Mouse (Mus musculus) lung, postnatal 25 days (tissue): ENCODE measurements around the gene Opn4.
A peak's percentile ranks its signal among the peaks of the same experiment; 100 is the strongest.

Experiments used
- DNase-seq: peaks from one replicate; pipeline ENCODE4 v3.0.0; 2022; ENCODE audit warnings: low spot score

Gene Opn4

DNA sequence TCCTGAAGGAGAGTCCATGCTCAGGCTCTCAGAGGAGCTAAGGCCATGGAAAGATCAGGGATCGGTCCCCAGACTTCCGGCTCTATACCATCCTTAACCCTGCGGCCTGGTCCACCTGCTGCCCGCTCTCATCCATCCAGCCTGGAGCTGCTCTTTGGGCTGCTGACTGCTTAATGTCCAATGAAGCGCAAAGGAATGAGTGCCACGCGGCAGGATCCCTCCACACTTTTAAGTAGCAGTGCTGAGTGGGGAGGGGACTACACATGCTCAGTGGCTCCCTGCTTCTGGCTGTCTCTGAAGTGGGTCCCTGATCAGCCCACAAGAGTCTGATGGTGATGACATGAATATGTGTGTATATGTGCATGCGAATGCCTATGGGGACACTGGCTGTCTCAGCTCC lies at the start of gene Opn4:
Opn4 (minus strand) TSS at position 202 of the 400 bp plus-strand sequence.
- DNase-seq: no peak

DNA sequence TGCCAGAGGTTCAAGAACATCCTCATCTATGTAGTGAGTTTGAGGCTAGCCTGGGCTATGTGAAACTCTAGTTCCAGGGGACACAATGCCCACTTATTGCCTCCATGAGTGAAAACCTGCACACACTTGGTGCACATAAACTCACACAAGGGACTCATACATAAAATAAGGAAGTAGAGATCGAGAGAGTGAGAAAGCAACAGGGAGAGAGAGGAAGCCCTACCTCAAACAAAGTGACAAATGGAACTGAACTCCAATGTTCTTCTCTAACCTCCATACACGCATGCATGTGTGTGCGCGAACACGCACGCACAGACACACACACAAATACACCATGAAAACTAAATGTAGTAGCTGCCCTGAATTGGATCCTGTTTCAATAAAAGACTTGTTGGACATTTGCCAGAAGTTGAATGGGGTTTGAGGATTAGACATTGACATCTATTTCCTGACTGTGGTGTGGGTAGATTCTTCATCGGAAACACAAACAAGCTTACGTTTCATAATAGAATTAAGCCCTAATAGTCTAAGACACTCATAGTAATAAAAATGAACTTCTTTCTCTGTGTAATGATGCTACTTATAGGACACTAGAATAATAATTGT lies 48.0 kb upstream of the Opn4 start:
- no peak for DNase-seq

DNA sequence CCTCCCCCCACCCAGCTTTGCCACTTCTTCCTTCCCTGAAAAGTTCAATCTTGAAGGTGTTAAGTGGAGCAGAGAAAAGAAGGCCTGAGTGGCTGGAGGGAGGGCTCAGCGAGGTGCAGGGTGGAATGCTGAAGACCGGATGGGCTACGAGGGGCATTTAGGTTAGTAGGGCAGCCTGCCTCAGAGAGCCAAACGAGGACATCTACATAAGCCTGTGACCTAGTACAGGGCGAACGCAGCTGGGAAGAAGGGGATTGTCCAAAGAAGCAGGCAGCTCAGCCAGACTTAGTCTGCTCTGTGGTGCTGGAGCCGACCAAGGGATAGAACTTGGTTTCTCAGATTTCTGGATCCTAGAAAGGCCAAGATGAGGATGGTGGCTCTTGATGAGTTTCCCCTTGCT lies 44.2 kb upstream of the Opn4 start:
- DNase-seq: no peak

DNA sequence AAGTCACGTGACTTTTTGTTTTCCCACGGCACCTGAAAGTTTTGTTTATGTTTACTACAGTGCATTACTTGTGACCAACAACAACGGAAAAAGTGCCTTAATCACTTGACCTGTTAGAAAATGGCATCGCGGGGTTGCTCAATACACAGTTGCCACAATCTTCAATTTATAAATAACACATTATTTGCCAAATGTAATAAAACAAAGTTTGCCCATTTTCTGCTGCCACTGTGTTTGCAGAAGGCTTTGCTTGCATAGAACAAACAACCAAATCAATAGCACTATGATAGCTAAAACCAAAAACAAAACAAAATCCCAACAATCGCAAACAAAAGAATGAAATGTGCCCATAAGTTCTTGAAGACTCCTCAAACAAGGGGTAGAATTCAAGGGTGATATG lies 35.8 kb upstream of the Opn4 start:
- no peak for DNase-seq

DNA sequence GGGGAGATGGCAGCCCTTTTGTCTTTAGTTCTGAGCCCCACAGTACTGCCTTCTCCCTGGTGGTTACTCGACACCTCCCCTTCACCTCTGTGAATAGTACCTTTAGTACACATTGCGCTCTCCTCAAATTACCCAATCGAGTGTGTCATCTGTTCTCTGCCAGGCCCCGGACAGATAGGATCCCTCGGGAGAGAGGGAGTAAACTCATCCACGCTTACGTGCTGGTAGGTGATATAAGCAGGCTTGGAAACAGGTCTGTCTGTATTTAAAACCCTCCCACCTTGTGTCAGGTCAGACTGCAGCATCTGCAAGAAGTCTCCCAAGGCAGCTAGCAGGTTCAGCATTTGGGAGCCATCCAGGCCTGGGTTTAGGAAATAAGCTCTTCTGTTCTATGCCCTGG lies 35.2 kb upstream of the Opn4 start:
- DNase-seq: no peak

DNA sequence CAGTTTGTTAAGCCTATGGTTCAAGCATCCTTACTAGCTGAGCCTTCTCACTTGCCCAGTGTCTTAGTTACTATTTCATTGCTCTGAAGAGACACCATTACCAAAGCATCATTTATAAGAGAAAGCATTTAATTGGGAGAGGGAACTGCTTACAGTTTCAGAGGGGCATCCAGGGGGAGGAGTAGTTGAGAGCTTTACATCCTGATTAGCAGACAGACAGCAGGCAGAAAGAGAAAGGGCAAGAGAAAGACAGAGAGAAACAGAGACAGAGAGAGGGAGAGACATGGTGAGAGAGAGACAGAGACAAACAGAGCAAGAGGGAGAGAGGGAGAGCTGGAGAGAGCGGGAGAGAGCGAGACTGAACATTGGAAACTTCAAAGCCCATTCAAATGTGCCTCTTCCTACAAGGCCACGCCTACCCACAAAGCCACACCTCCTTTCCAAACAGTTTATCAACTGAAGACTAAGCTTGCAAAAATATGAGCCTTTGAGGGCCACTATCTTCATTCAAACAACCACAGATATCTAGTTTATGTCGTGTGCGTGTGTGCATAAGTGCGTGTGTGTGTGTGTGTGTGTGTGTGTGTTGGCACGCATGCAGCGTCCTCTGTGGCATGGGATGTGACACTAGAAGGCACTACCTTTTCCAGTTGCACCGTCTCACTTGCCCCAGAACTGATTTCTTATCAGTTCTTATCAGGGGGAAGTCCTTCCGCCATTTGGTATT lies 32.9 kb upstream of the Opn4 start:
- no peak for DNase-seq

DNA sequence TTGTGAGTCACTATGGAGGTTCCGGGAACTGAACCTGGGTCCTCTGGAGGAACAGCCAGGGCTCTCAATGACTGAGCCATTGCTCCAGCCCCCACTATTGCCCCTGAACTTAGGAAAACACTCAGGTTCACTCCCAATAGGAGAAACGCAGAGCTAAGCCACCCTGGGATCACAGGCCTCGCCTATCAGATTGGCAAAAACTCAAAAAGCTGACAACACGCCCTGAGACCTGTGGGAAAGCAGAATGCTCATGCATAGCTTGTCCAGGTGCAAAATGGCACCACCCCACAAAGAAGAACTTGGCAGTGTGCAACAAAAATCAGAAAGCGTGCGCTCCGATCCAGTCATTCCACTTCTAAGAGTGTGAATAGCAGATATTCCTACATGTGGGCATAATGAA lies 26.9 kb upstream of the Opn4 start:
- no peak for DNase-seq

DNA sequence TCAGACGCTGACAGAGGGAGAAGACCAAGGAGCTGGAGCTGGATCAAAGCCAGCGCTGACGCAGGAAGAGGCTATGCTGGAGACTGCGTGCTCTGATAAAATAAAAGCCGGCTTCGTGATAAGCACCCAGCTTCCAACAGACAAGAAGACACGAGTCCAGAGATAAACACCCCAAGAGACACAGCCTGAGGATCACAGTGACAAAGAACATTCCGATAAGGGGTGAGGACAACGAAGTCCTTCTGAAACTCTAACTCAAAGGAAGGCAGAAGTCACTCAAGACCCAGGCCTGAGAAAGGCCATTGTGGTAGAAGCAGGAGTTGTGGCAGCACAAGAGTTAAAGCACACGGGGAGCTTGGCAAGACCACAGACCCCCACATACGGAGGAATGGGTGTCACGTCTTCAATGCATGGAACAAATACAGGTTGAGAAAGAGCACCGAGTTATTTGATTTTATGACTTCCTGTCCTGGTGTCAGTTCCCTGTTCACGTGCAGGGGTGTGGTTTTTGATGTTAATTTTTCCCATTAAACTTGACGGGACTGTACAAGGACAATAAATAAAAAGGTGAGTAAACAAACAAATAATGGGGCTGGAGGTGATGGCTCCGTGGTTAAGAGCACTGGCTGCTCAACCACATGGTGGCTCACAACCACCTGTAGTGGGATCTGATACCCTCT lies 23.7 kb upstream of the Opn4 start:
- no peak for DNase-seq

DNA sequence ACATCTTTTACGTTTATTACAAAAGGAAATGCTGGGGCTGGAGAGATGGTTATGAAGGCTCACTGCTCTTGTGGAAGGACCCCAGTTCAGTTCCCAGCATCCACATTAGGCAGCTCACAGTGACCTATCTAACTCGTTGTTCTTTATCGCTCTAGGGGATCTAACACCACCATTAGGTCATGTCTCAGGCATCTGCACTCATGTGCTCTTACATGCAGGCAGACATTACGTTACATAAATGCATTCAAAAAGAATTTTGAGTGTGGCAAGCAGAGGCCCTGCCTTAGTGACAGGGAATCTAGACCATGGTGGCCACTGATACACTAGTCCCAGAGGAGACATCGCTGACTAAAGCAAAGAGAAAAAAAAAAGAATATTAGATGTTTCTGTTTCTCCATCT lies 23.1 kb upstream of the Opn4 start:
- DNase-seq: no peak

DNA sequence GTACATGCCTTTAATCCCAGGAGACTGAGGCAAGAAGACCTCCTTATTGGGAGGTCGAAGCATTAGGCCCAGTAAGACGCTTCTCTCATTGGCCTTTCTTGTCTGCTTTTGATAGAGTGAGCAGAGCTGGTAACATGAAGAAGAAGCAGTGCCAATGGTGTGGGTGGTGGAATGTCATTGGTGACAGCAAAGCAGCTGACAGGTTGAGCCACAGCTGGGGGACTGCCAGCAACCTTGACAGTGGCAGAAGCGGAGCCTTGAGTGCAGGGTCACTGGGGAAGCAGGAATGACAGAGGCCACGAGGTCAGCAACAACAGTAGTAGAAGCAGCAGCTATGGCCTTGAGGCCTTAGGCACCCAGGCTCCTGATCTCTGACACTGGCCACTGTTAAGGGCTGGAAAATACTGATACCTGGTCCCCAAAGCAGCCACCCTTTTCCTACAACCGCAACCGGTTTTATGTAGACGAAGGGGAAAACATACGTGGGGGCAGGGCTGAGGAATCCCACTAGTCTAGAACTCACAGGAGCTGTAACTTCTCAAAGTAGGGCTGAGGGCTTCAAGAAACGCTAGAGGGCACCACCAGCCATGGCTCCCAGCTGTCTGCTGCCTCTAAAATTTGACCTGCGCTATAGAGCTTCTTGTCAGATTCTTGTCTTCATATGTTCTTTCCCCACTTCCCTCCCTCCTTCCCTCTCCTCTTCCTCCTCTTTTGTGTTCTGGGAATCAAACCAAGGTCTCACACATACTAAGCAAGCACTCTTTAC lies 20.9 kb upstream of the Opn4 start:
- DNase-seq: peak; percentile 53

DNA sequence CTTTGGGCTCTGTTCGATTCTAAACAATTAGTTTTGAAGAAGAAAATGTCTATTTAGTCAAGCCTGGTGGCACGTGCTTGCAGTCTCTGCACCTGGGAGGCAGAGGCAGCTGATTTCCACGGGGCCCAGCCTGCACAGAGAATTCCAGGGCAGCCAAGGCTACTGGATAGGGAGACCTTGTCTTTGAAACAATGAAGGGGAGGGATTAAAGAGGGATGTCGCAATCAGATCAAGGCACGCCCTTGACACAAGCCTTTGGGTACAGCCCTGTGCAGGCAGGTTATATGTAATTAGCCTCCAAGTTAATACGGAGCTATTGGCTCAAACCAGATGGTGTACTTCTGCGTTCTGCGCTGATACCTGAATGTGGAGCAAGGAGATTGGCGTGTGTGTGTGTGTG lies 18.9 kb upstream of the Opn4 start:
- DNase-seq: no peak

DNA sequence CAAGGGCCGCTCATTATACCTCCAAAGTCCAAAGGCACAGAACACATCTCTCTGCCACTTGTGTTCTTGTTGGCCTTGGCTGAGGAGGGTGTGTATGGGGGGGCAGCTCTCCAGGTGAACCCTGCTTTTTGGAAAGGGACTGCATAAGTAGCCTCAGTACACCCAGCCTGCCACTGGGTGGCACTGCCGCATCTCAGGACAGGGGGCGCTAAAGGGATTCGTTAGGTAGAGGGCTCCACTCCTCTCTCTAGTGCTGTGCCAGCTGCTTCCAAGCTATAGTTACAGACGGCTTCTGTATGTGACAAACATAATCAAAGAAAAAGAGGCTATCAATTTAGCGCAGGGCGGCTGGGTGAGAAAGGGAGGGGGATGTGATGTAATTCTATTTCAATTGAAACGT lies 16.9 kb upstream of the Opn4 start:
- peak; percentile 83 for DNase-seq

DNA sequence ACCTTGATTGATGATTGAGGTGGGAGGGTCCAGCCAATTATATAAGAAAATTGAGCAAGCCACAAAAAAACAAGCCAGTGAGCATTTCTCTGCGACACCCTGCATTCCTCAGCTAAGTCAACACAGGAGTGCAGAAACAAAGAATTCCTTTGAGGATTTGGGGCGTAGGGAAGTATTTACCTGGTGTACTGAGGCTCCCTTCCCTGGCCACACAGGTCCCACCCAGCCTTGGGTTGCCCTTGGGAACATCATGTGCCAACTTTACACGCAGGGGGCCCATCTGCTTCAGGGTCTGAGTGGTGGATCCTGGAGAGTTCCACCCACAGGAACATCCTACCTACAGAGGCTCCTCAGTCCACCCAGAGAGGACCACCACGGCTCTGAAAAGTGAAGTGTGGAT lies 15.7 kb upstream of the Opn4 start:
- no peak for DNase-seq

DNA sequence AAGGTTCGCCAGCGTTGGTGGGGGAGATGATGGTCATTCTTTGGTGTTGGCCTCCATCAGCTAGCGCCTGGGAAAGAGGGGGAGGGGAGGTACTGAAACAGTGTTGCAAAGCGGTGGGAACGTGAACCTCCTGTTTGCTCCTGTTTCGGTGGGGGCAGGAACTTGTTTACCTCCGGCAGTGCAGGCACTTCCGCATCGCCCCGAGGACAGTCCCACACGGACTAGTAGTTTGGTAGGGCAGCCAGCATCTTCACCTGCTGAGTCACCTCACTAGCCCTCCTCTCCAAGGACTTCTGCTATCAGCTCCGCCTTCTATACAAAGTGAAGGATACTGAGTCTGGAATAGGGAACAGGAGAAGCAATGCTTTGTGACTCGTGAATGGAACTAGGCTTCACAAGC lies 15.1 kb upstream of the Opn4 start:
- DNase-seq: peak; percentile 32

DNA sequence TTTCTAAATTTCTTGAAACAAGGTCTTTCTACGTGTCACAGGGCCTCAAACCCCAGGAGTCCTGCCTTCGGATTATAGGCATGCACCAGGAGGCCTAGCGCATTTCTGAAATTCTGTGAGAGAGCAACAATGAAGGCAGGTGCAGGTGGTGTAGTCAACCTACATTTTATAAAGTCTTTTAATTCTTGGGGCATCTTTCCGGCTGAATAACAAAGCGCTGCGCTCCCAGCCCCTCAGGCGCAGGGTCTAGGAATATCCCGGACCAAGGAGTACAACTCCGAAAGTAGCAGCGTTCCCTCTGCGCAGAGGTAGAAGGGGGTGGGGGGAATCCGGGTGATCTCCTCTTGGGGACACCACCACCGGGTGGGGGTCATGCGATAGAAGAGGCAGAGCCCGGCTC lies 14.6 kb upstream of the Opn4 start:
- DNase-seq: no peak

DNA sequence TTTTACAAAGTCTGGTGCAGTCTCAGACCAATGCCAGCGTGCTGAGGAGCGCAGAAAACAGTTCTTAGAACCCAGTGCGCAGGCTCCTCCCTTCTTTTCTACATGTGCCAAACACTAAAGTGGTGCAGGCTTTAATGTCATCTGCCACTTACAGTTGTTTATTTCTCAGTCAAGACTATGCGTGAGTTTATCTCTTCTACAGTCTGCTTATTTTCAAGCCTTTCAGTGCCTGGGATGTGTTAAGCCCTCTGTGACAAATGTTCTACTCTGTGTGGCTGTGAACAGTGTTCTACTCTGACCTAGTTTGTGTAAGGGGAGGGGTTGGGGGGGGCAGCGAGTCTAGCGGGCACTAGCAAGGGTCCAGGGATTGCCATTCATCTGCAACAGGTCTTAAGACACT lies 13.6 kb upstream of the Opn4 start:
- no peak for DNase-seq

DNA sequence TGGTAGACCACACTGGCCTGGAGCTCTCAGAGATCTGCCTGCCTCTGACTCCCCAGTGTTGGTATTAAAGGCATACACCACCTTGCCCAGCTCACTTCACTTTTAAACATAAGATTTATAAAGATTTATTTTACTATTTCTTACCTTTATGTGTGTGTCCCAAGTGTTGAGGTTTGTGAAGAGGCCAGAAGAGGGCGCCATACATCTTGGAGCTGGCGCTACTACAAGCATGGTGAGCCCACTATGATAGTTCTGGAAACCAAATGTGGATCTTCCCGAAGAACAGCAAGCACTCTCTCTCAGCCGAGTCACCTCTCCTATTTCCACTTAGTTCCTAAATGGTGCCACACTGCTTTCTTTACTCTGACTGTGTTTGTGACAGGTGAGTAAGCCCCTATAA lies 12.3 kb upstream of the Opn4 start:
- no peak for DNase-seq

DNA sequence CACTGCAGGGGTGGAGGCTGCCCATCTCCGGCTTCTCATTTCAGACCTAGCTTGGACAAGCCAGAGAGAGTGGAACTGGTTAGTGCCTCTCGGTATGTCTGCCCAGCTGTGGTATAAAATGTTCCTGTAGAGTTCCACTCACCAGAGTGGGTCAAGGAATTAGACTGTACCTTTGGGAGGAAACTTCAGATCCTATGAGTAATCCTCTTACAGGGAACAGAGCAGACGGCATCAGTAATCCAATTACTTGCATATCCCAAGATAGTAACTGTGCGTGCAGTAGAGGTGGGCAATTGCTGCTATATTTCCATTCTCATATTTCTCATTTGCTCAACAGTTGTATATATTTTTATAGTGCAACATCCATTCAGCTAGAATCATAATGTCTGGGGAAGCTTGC lies 11.6 kb upstream of the Opn4 start:
- no peak for DNase-seq

DNA sequence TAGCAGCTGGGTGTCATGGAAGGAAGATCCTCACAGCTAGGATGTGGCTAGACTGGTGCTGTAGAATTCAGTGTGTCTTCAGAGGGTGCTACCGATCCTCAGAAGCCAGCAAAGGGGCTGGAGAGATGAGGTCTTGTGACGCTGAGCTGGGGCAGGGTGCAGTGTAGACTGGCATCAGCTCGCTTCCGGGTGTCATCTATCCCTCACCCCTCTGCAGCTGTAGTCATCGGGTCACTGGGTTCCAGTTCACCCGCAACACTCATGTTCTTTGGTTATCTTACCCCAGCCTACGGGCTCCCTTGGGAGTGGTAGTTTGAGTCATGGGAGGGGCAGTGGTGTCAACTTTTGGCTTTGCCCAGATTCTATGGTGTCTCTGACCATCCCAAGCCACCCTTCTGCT lies 2.0 kb upstream of the Opn4 start:
- no peak for DNase-seq

DNA sequence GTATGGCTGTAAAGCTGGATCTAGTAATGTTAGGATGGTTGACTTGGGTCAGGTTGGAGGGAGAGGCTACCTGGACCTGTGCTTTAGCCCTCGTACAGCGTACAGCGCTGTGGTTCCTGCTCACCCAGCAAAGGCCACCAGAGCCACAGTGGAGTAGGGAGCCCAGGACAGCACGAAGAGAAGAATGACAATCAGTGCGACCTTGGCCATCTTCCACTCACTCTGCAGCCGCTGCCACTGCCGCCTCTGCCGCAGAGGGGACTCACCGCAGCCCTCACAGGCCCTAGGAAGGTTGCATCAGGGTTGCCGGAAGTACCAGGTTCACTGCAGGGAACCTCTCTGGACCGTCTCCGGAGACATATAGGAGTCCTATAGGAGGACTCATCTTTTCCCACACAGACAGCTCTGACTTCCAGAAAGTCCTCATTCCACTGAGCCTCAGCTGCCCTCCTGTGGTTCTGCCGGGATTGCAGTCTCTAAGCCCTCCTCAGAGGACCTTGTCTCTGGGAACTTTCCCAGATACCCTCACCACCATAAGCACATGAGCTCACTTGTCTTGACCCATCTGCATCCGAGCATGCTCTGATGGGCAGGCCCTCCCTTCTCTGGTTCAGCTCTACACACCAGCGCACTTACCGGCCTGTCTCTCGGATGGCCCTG lies 4.2 kb downstream of the Opn4 start:
- no peak for DNase-seq

DNA sequence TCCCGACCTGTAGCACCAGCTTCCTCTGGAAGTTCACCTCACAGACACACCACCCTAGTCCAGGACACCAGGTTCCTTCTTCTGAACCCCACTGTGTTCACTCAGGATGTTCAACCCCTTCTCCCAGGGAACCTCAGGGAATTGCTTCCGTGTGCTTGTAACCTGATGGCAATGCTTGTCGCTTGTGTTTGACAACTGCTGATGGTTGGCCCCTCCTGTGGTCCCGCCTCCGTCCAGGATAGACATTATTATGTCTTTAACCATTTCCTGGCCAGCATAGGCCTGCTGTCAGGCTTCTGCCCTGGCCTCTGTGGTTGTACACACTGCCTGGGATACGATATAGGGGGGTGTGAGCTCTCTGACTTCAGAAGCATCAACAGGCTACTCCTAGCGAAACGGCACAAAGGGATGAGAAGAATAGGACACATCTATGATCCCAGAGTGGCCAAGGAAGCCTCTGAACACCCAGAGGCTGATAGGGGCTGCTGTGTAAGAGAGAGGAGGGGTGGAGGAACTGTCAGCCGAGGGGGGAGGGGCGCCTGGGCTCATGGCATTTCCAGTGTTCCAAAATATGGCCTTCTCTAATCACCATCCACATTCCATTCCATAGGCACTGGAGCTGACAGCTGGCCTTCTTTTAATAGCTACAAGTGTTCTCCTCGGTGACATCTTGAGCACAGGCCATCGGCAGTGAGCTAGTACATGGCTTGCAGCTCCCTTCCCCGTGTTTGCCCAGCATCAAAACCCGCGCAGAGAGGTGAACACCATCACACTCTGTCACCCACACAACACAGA lies 8.0 kb downstream of the Opn4 start:
- no peak for DNase-seq
